Mouse (Mus musculus) midbrain, embryonic 15.5 days (tissue): ENCODE measurements at regions not wholly inside any gene's neighbourhood (a gene's known extent, or its start where the extent isn't known, plus 50 kb on each side); places are given as distances from the start of the nearest gene placed in this dataset.
"Not testable (repeated sequence)": the region's sequence is repeated elsewhere in the genome, so short reads cannot be mapped to it uniquely, and the experiment has no call there.

Experiments used
- ATAC-seq: fragments of 200-750 bp; cut with Nextera tagmentation; replicated peaks from 2 replicates; pipeline ENCODE4 v1.8.0; 2017; ENCODE audit warnings: moderate TSS enrichment
- H3K27ac ChIP-seq: fragments of 300-500 bp; sonication (generic); 2 replicates; pipeline ENCODE4 v1.5.1; 2015; ENCODE audit warnings: mild to moderate bottlenecking, inconsistent platforms
- H3K27me3 ChIP-seq: fragments of 300-500 bp; sonication (generic); replicated peaks from 2 replicates; pipeline ENCODE4 v1.6.1; 2015; ENCODE audit warnings: inconsistent platforms
- H3K36me3 ChIP-seq: fragments of 300-500 bp; sonication (generic); replicated peaks from 2 replicates; pipeline ENCODE4 v1.6.1; 2015; ENCODE audit warnings: inconsistent platforms
- H3K4me1 ChIP-seq: fragments of 300-500 bp; sonication (generic); 2 replicates; pipeline ENCODE4 v1.6.1; 2015; ENCODE audit warnings: inconsistent platforms
- H3K4me2 ChIP-seq: fragments of 300-500 bp; sonication (generic); 2 replicates; pipeline ENCODE4 v1.6.1; 2015; ENCODE audit warnings: inconsistent platforms, mild to moderate bottlenecking, moderate library complexity
- H3K4me3 ChIP-seq: fragments of 300-500 bp; sonication (generic); 2 replicates; pipeline ENCODE4 v1.5.1; 2015; ENCODE audit warnings: mild to moderate bottlenecking, inconsistent platforms
- H3K9ac ChIP-seq: fragments of 300-500 bp; sonication (generic); 2 replicates; pipeline ENCODE4 v1.6.1; 2015; ENCODE audit warnings: mild to moderate bottlenecking, inconsistent platforms
- H3K9me3 ChIP-seq: fragments of 300-500 bp; sonication (generic); 2 replicates; pipeline ENCODE4 v1.6.1; 2016; ENCODE audit warnings: inconsistent platforms
- WGBS: fragments of 180-500 bp; shearing (Covaris S2); methylation state at CpG from one replicate; pipeline ENCODE4 v1.1.7; 2015; ENCODE audit warnings: mixed read lengths; 5-methylcytosine and 5-hydroxymethylcytosine counted together

GRCm38 (mm10) chr13:12863542-12863941 lies 63.7 kb upstream of the Prl2c3 start:
- H3K9me3 ChIP-seq, result peaks cover 34% of the 10 kb centered on the region
- H3K4me3 ChIP-seq, H3K9ac ChIP-seq, H3K27ac ChIP-seq, ATAC-seq, H3K36me3 ChIP-seq, H3K4me2 ChIP-seq, H3K27me3 ChIP-seq, H3K4me1 ChIP-seq: not testable (repeated sequence)
- WGBS, result 87% methylated on average over 7 of the region's 7 CpGs

GRCm38 (mm10) chr13:12860954-12861353 lies 61.1 kb upstream of the Prl2c3 start:
- H3K4me3 ChIP-seq, ATAC-seq, H3K4me1 ChIP-seq, H3K27ac ChIP-seq, H3K36me3 ChIP-seq, H3K9ac ChIP-seq, H3K27me3 ChIP-seq, H3K4me2 ChIP-seq: not testable (repeated sequence)
- 95% methylated on average over 16 of the region's 17 CpGs for WGBS
- H3K9me3 ChIP-seq, result peaks cover 47% of the 10 kb centered on the region

GRCm38 (mm10) chr13:12859930-12860329 lies 60.1 kb upstream of the Prl2c3 start:
- not testable (repeated sequence) for H3K4me3 ChIP-seq, ATAC-seq, H3K9ac ChIP-seq, H3K4me1 ChIP-seq, H3K27ac ChIP-seq, H3K27me3 ChIP-seq, H3K36me3 ChIP-seq, H3K4me2 ChIP-seq
- 94% methylated on average over 19 of the region's 19 CpGs for WGBS
- peaks cover 46% of the 10 kb centered on the region for H3K9me3 ChIP-seq
